Mouse (Mus musculus) stomach, embryonic 14.5 days (tissue): ENCODE data around the gene Rfx8. TPM values are rescaled to one million over a fixed set of nuclear protein-coding genes. Genes with fewer than 3 reads are reported as not detected.

Source experiments
- ATAC-seq: fragments of 200-750 bp; cut with Nextera tagmentation; 2 replicates; pipeline ENCODE4 v1.8.0; 2017; ENCODE audit warnings: low read depth, moderate TSS enrichment; ENCODE audit not compliant: insufficient number of reproducible peaks, insufficient read depth, low FRiP score
- H3K27ac ChIP-seq: fragments of 300-500 bp; sonication (generic); 2 replicates; pipeline ENCODE4 v1.5.1; 2014; ENCODE audit warnings: mild to moderate bottlenecking, low read length, moderate library complexity, mixed read lengths
- H3K27me3 ChIP-seq: fragments of 300-500 bp; sonication (generic); 2 replicates; pipeline ENCODE4 v1.6.1; 2014; ENCODE audit warnings: low read length, control low read depth, mixed read lengths; ENCODE audit not compliant: control insufficient read depth, insufficient read depth
- H3K36me3 ChIP-seq: fragments of 300-500 bp; sonication (generic); 2 replicates; pipeline ENCODE4 v1.6.1; 2014; ENCODE audit warnings: mild to moderate bottlenecking, control low read depth, low read length, moderate library complexity, mixed read lengths; ENCODE audit not compliant: control insufficient read depth, insufficient read depth
- H3K4me1 ChIP-seq: fragments of 300-500 bp; sonication (generic); 2 replicates; pipeline ENCODE4 v1.6.1; 2014; ENCODE audit warnings: low read length, control low read depth, mixed read lengths; ENCODE audit not compliant: control insufficient read depth, insufficient read depth
- H3K4me2 ChIP-seq: fragments of 300-500 bp; sonication (generic); replicated peaks from 2 replicates; pipeline ENCODE4 v1.6.1; 2014; ENCODE audit warnings: low read depth, low read length, control low read depth
- H3K4me3 ChIP-seq: fragments of 300-500 bp; sonication (generic); 2 replicates; pipeline ENCODE4 v1.5.1; 2014; ENCODE audit warnings: low read depth, low read length, control low read depth
- H3K9ac ChIP-seq: fragments of 300-500 bp; sonication (generic); replicated peaks from 2 replicates; pipeline ENCODE4 v1.6.1; 2014; ENCODE audit warnings: low read depth, mild to moderate bottlenecking, control low read depth, low read length, moderate library complexity, mixed read lengths
- H3K9me3 ChIP-seq: fragments of 300-500 bp; sonication (generic); 2 replicates; pipeline ENCODE4 v1.6.1; 2016; ENCODE audit warnings: low read depth, low read length, control low read depth; ENCODE audit not compliant: control insufficient read depth
- WGBS: fragments of 180-500 bp; shearing (Covaris S2); extraction: QIAGEN DNeasy Blood & Tissue Kit; methylation state at CpG from one replicate; pipeline ENCODE4 v1.1.7; 2014; 5-methylcytosine and 5-hydroxymethylcytosine counted together
- polyA plus RNA-seq: library from polyadenylated mRNA; unstranded; fragments of >200 nt; fragmentation: Nextera tagmentation; extraction: Ambion mirVana; gene quantifications from 2 replicates; pipeline ENCODE4 v1.2.1, GENCODE M21; 2014

Gene Rfx8
- polyA plus RNA-seq: 0.27 and 0.88 TPM in 2 replicates

GRCm38 (mm10) chr1:39720632-39721350 lies at the start of gene Rfx8:
Gene Rfx8 (minus strand): TSS chr1:39720997.
- ATAC-seq: peak; percentile 33; the same call in 1 of the 2 replicates
- Histone ChIP-seq H3K27ac (peak within 1 kb of the TSS; percentile 0; the same call in 1 of the 2 replicates), H3K27me3 (no peaks in the 10 kb centered on the region), H3K4me2 (peak within 1 kb of the TSS; percentile 94), H3K9me3 (no peaks in the 10 kb centered on the region), H3K9ac (peak within 1 kb of the TSS; percentile 61), H3K4me1 (peaks cover 12% of the 10 kb centered on the region; the same call in 1 of the 2 replicates), H3K4me3 (peak within 1 kb of the TSS; percentile 52), H3K36me3 (no peaks in the 10 kb centered on the region)
- 4% methylated on average over 42 of the region's 42 CpGs for WGBS

DNA sequence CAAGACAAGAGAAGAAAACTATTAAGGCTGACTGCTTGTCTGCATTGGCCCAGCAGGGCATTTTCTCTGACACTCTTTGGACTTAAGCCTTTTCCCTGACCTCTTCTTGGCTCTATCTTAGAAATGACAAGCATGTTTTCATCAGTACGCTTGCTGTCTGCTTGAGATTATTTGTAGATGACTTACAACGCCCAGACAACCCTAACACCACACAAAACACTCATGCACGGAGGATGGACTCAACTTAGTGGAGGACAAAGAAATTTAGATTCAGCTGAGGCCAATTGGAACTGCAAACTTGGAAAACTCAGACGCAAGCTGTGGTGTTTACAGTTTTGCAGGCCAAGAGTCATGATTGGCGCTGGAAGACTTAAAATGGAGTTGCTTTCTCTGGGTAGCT lies 49.6 kb upstream of the Rfx8 start:
- 65% methylated on average over 5 of the region's 5 CpGs for WGBS
- Histone ChIP-seq H3K27me3 (no peaks in the 10 kb centered on the region), H3K27ac (no peak overlapping the region), H3K9me3 (no peaks in the 10 kb centered on the region), H3K4me3 (no peak overlapping the region), H3K4me2 (no peak overlapping the region), H3K9ac (no peak overlapping the region), H3K4me1 (no peaks in the 10 kb centered on the region), H3K36me3 (no peaks in the 10 kb centered on the region)
- no peak for ATAC-seq

- H3K9ac ChIP-seq: no peak overlapping the region
- WGBS: 80% methylated on average over 3 of the region's 3 CpGs
- no peaks in the 10 kb centered on the region for H3K9me3 ChIP-seq
- ATAC-seq: no peak
- H3K4me2 ChIP-seq: no peak overlapping the region
- H3K4me3 ChIP-seq: no peak overlapping the region
- H3K4me1 ChIP-seq: no peaks in the 10 kb centered on the region
- no peak overlapping the region for H3K27ac ChIP-seq
- H3K27me3 ChIP-seq: no peaks in the 10 kb centered on the region
- no peaks in the 10 kb centered on the region for H3K36me3 ChIP-seq
Observed at GRCm38 (mm10) chr1:39768017-39768416, 47.2 kb upstream of the Rfx8 start.

DNA sequence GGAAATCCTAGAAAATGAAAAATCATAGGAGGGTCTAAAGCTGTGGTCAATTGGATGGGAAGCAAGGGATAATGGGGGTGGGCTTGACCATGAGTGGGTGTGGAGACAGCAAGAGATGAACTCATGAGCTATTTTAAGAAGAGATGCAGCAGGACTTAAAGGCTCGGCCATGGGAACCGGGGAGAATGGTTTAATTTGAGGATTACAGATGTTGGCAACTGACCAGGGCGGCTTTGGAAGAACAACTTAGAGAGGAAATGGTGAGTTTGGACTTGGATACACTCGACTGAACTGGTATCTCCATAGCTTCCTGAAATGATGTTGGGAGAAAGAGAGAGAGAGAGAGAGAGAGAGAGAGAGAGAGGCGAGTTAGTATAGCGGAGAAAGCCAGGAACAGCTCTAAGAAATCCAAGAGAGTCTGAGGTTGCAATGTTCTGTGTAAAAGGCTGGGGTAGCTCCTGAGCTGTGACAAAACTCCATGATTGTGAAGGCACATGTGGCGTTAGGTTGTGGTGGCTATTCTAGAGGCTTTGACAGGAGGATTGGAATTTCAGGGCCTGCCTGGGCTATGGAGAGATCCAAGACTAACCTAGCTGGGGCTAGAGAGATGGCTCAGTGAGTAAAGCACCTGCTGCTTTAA lies 45.2 kb upstream of the Rfx8 start:
- no peaks in the 10 kb centered on the region for H3K27me3 ChIP-seq
- ATAC-seq: no peak
- H3K27ac ChIP-seq: peak overlapping the region; percentile 15; the same call in 1 of the 2 replicates
- no peak overlapping the region for H3K4me3 ChIP-seq
- no peaks in the 10 kb centered on the region for H3K36me3 ChIP-seq
- H3K4me2 ChIP-seq: no peak overlapping the region
- H3K9me3 ChIP-seq: no peaks in the 10 kb centered on the region
- peaks cover 12% of the 10 kb centered on the region; the same call in 1 of the 2 replicates for H3K4me1 ChIP-seq
- WGBS: 72% methylated on average over 7 of the region's 7 CpGs
- H3K9ac ChIP-seq: no peak overlapping the region

DNA sequence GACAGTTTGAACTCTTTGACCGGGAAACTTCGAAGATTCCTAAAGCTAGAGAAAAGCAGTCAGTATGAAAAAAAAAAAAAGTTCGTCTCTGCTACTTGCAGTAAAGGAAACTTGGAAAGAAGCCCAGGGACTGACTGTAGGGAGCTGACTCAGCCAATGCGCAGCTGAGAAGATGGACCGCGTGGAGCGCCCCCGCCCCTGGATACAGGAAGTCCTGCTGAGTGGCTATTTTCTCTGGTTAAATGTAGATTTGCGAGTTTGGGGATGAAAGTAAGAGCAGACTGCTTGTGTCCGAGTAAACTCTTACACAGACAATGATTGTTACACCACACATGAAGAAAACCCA lies 41.2 kb upstream of the Rfx8 start:
- H3K4me3 ChIP-seq: peak overlapping the region; percentile 5; the same call in 1 of the 2 replicates
- peak overlapping the region; percentile 93 for H3K27ac ChIP-seq
- no peaks in the 10 kb centered on the region for H3K36me3 ChIP-seq
- peak; percentile 87; the same call in 1 of the 2 replicates for ATAC-seq
- peak overlapping the region; percentile 36 for H3K4me2 ChIP-seq
- H3K9me3 ChIP-seq: no peaks in the 10 kb centered on the region
- no peaks in the 10 kb centered on the region for H3K27me3 ChIP-seq
- no peak overlapping the region for H3K9ac ChIP-seq
- peaks cover 22% of the 10 kb centered on the region; the same call in 1 of the 2 replicates for H3K4me1 ChIP-seq
- 8% methylated on average over 10 of the region's 10 CpGs for WGBS

- Histone ChIP-seq H3K27ac (peak overlapping the region; percentile 93), H3K9me3 (no peaks in the 10 kb centered on the region), H3K27me3 (no peaks in the 10 kb centered on the region), H3K36me3 (no peaks in the 10 kb centered on the region), H3K4me1 (peaks cover 22% of the 10 kb centered on the region; the same call in 1 of the 2 replicates), H3K4me3 (peak overlapping the region; percentile 5; the same call in 1 of the 2 replicates), H3K9ac (no peak overlapping the region), H3K4me2 (peak overlapping the region; percentile 36)
- ATAC-seq: peak; percentile 51; the same call in 1 of the 2 replicates
- WGBS: 5% methylated on average over 22 of the region's 22 CpGs
Observed at GRCm38 (mm10) chr1:39761211-39762024, 40.6 kb upstream of the Rfx8 start.

GRCm38 (mm10) chr1:39760181-39760715 lies 39.5 kb upstream of the Rfx8 start:
- no peaks in the 10 kb centered on the region for H3K27me3 ChIP-seq
- 71% methylated on average over 6 of the region's 6 CpGs for WGBS
- no peaks in the 10 kb centered on the region for H3K36me3 ChIP-seq
- H3K4me3 ChIP-seq: no peak overlapping the region
- peaks cover 22% of the 10 kb centered on the region; the same call in 1 of the 2 replicates for H3K4me1 ChIP-seq
- H3K27ac ChIP-seq: no peak overlapping the region
- H3K4me2 ChIP-seq: no peak overlapping the region
- H3K9me3 ChIP-seq: no peaks in the 10 kb centered on the region
- no peak for ATAC-seq
- no peak overlapping the region for H3K9ac ChIP-seq
